Mouse (Mus musculus) fibroblast of lung, adult 2 months (primary cell): ENCODE measurements around the gene Mapk8ip1.

Experiments used
- DNase-seq: peaks from one replicate; pipeline ENCODE4 v3.0.0-alpha.2; 2011; ENCODE audit warnings: low read depth

Gene Mapk8ip1

GRCm38 (mm10) chr2:92390206-92390930, 10.7 kb downstream of the Mapk8ip1 start:
- no peak for DNase-seq

- no peak for DNase-seq
Measured at GRCm38 (mm10) chr2:92389645-92390044, 11.4 kb downstream of the Mapk8ip1 start.

DNA sequence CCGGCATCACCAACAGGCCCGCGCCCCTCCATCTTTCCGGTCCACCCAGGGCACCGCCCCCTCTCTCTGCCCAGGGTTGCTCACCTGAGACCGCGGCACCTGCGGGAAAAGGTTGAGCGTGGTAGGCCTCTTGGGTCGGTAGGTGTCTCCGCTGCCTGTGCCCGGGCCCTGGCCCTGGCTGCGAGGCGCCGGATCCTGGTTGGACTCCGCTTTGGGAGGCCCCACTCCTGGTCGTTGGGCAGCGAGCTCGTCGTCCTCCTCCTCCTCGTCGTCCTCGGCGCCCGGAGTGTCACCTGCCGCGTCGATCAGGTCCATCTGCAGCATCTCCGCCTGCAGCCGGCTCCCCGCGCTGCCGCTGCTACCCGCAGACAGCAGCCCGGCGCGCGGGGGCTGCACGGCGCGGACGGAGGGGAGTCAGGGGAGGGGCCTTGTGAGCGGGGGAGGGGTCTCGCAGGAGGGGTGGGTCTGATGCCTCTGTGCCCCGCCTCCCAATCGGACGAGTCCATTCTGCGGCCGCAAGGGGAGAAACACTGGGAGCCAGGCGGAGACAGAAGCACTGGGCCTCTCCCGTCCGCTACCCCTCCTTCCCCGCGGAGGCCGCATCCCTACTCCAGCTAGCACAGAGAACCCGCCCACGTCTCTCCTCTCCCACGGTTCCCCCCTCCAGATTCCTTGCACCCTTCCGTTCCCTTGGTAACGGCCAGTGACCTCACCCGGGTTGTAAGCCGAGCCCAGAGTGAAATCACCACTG, 12.0 kb downstream of the Mapk8ip1 start:
- peak; percentile 54 for DNase-seq

DNA sequence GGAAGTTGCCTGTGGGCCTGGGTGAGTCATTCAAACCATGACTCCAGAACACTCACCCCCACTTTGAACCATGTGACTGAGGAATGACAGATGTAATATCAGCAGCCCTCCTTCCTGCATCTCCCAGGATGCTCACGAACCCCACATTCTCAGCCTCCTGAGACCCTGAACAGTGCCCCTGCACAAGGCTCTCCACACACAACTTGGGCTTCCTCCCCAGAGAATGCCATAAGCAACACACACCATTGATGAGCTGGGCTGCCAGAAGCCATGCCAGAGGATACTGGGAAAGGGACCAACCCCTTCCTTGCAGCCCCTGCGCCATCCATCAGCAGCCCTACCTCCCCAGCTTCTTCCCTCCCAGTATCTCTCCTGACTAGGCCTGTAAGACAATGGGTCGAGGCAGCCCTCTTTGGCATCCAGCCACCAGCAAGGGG, 13.0 kb downstream of the Mapk8ip1 start:
- no peak for DNase-seq

DNA sequence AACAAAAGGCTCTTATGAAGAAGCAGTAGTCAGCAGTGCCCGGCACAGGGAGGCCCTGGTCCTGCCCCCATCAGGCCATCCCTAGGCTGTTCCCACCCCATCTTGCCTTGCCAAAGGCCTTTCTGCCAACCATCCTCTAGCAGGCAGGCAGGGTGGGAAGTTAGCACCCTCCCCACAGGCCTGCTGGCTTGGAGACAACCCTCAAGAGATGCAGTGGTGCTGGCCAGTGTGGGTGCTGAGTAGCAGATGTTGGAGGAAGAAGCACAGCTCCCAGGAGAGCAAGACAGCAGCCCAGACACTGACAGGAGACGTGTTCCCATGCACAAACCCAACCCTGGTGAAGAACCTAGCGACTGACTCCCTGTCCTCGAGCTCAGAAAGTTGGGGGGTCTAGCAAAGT, 13.4 kb downstream of the Mapk8ip1 start:
- DNase-seq = no peak

DNA sequence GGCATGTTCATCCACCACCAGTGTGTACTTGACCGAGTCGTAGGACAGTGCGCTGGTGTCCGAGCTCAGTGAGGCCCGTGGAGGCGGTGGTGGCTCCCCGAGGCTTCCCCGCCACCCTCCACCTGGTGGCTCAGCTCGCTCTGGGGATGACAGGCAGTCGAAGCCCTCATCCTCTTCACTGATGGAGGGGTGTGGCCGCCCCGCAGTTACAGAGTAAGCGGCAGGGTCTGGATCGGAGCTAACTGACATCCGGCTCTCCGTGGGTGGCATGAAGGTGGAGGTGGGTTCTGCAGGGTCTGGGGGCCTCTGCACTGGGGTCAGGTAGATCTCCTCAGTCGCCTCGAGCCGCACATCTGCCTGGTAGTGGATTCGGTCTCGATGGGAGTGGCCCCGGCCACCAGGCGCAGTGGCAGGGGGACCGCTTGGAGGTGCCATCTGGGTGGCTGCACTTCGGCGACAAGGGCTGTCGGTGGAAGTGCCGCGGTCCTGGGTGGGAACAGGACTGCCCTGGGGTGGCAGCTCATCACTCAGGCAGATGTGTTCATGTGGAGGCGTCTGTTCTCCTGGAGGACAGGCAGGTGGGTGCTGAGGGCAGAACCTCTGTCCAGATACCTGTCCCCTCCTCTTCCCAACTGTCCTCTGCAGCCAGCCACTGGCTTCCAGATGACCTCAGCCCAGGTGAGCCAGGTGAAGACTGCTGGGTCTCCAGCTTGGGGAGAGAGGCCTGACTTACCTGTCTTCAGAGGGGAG, 14.1 kb downstream of the Mapk8ip1 start:
- DNase-seq = no peak

- DNase-seq = no peak
Measured at GRCm38 (mm10) chr2:92385113-92386051, 15.7 kb downstream of the Mapk8ip1 start.

DNA sequence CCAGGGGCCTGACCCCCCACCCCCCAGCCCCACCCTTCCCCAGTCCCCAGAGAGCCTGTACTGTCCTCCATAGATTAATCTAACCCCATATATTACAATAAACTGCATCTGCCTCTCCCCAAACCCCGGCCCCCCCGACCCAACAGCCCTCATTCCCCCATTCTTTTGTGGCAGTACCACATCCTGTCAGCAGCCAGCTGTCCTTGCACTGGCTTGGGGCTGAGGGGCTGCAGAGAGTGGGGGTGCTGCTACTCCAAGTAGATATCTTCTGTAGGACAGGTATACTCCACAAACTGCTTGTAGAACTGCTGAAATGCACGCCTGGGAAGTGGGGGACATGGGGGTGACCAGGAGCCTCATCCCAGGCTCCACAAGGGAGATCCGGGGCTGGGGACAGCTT, 17.0 kb downstream of the Mapk8ip1 start:
- no peak for DNase-seq

DNA sequence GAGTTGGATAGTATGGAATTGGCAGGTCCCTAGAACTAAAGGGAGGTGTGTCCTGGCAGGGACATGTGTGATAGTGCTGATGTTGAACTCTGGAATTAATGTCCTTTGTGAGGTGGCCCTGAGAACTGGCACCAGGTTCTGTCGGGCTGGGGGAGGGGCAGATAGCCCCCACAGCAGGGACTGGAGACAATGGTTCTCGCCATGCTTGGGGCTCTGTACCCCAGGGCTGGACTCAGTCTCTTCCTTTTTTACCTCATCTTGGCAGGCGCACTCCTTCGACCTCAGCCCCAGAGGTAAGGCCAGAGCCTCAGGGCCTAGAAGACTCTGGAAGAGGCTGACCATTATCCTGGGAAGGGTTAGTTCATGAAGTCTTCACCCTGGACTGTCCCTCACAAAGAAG, 18.3 kb downstream of the Mapk8ip1 start:
- no peak for DNase-seq

- DNase-seq = no peak
Measured at GRCm38 (mm10) chr2:92381901-92382588, 19.0 kb downstream of the Mapk8ip1 start, which contains the start of gene 1700029I15Rik. TSS of gene 1700029I15Rik (plus strand) at chr2:92382538.

DNA sequence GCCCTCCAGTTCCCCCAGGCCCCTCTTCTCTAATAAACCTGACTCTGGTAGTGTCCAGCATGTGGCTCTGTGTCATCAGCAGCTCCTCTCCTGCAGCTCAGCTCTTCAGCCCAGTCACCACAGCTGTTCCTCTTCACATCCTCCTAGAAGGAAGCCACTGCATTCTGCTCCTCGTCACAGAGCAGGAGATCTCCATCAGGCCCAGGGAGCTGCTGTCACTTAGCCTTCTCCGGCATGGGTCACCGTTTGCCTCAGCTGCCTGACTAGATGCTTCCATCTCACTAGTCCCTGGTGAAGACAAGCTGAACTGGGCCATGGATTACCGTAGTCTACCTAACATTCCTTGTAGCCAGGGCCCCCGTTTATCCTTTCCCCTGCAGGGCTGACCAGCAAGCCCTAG, 19.9 kb downstream of the Mapk8ip1 start:
- no peak for DNase-seq

- DNase-seq = no peak
Measured at GRCm38 (mm10) chr2:92380495-92381050, 20.5 kb downstream of the Mapk8ip1 start.

DNA sequence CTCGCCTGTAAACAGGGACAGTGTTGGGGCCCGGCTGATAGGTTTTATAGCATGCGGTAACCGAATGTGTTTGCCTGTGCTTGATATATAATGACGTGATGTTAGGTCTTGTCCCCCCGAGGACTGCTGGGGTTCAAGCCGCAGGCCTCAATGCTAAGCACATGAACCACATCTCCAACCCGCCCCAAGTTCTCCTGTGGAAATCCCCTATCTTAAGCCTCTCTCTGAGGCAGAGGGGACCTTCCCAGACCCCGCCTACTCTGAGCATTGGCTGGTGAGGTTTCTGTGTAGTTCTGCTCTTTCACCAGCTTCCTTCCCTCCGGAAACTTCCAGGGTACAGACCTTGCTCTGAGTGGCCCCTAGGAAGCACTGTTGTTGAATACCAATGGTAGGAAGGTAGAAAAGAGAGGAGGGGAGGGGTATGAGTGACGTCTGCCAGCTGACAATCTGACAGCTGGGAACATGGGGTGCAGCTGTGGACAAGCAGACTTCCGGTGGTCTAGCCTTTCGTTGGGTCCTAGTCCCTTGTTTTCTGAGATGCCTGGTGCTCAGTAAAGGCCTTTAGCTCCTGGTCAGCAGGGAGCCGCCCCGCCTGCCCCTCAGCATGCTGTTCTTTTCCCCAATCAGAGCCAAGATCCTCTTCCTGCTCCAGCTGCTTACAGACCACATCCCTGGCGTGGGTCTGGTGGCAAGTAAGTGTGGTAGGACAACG, 21.1 kb downstream of the Mapk8ip1 start:
- no peak for DNase-seq

DNA sequence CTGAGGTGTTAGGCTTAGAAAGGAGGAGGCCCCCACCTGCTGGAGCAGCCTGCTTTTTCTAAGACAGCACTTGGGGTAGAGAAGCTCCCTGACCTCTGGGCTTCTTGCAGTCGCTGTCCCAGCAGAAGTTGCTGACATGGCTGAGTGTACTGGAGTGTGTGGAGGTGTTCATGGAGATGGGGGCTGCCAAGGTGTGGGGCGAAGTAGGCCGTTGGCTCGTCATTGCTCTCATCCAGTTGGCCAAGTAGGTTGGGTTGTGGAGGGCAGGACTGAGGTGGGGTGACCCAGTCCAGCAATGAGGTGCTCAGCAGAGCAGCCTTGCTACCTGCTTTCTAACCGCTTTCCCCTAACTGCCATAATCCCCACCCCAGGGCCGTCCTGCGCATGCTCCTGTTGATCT, 23.7 kb downstream of the Mapk8ip1 start:
- DNase-seq = no peak

- no peak for DNase-seq
Measured at GRCm38 (mm10) chr2:92376300-92376699, 24.8 kb downstream of the Mapk8ip1 start.

DNA sequence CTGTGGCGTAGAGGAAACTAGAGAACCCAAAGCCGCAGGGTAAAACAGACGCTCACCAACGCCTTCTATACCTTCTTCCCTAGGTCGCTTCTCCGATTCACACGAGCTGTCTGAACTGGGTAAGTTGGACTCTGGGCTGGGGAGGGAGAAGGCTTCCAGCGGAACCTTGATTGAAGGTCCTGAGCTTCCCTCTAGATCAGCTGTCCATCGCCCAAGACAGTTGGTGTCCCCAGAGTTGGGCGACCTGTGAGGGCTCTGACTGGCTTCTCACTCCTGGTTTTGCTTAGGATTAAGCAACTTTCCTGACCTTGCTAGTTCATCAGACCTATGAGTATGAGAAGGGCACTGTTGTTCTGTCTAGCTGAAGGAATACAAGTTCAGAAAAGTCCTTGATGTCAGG, 25.3 kb downstream of the Mapk8ip1 start:
- no peak for DNase-seq

GRCm38 (mm10) chr2:92375099-92375623, 25.9 kb downstream of the Mapk8ip1 start:
- DNase-seq = peak; percentile 97

DNA sequence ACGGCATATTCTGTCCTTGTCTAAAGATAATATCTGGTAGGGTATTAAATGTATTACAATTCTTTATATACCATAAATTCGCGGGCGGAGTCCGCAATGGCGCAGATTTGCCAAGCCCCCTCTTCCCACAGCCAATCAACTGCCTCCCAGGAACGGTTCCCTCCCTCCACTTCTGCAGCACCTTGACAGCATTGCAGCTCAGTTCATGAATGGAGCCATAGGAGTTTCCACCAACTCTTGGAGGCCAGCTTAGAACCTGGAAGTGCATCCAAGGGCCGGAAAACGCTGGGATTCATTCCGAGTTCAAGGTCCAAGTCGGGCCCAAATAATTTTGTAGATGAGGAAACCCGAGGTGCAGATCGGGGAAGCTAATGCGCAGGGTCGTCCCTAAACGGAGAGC, 26.5 kb downstream of the Mapk8ip1 start, which contains the start of the genes Pex16 and Large2:
Gene Pex16, plus strand, starts transcription at position 163 of the 400 bp plus-strand sequence.
Gene Large2, minus strand, starts transcription at position 356 of the 400 bp plus-strand sequence.
- DNase-seq = no peak

DNA sequence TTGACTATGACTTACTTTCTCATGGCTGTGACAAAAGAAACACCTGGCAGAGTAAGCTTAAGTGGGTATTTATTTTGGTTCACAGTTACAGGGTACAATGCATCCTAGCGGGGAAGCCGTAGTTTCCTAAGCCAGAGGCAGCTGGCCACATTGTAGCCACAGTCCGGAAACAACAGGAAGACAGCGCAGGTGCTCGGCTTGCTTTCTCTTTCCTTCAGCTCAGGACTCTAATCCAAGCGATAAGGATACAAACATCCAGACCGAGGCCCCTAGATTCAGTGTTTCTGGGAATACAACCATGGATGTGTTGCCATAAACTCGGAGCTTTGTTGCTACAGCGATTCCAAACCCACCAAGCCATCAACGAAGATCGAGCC, 27.6 kb downstream of the Mapk8ip1 start:
- DNase-seq = no peak
